Mouse (Mus musculus) midbrain, embryonic 14.5 days (tissue): ENCODE results near the gene Snapc3. TPM values are rescaled to one million over a fixed set of nuclear protein-coding genes. Genes with fewer than 3 reads are reported as not detected.

Experiments
- ATAC-seq: fragments of 200-750 bp; cut with Nextera tagmentation; 2 replicates; pipeline ENCODE4 v1.8.0; 2017; ENCODE audit warnings: moderate number of reproducible peaks, moderate library complexity; ENCODE audit not compliant: low FRiP score, low TSS enrichment
- DNase-seq: peaks from one replicate; pipeline ENCODE4 v3.0.0-alpha.2; 2015
- H3K27ac ChIP-seq: fragments of 300-500 bp; sonication (generic); replicated peaks from 2 replicates; pipeline ENCODE4 v1.5.1; 2014; ENCODE audit warnings: mild to moderate bottlenecking, low read depth, low read length, moderate library complexity
- H3K27me3 ChIP-seq: fragments of 300-500 bp; sonication (generic); 2 replicates; pipeline ENCODE4 v1.6.1; 2014; ENCODE audit warnings: low read length, control low read depth, mixed read lengths; ENCODE audit not compliant: control insufficient read depth, insufficient read depth
- H3K36me3 ChIP-seq: fragments of 300-500 bp; sonication (generic); 2 replicates; pipeline ENCODE4 v1.6.1; 2014; ENCODE audit warnings: low read length, control low read depth; ENCODE audit not compliant: control insufficient read depth, insufficient read depth
- H3K4me1 ChIP-seq: fragments of 300-500 bp; sonication (generic); 2 replicates; pipeline ENCODE4 v1.6.1; 2014; ENCODE audit warnings: mild to moderate bottlenecking, antibody characterized with exemption, low read length, control low read depth; ENCODE audit not compliant: control insufficient read depth, insufficient read depth
- H3K4me2 ChIP-seq: fragments of 300-500 bp; sonication (generic); 2 replicates; pipeline ENCODE4 v1.6.1; 2014; ENCODE audit warnings: mild to moderate bottlenecking, low read length, moderate library complexity
- H3K4me3 ChIP-seq: fragments of 300-500 bp; sonication (generic); replicated peaks from 2 replicates; pipeline ENCODE4 v1.5.1; 2014; ENCODE audit warnings: low read depth, low read length
- H3K9ac ChIP-seq: fragments of 300-500 bp; sonication (generic); replicated peaks from 2 replicates; pipeline ENCODE4 v1.6.1; 2014; ENCODE audit warnings: mild to moderate bottlenecking, low read length, moderate library complexity
- H3K9me3 ChIP-seq: fragments of 300-500 bp; sonication (generic); 2 replicates; pipeline ENCODE4 v1.6.1; 2016; ENCODE audit warnings: low read length, control low read depth, mixed read lengths; ENCODE audit not compliant: control insufficient read depth
- WGBS: fragments of 180-500 bp; shearing (Covaris S2); extraction: QIAGEN DNeasy Blood & Tissue Kit; methylation state at CpG from one replicate; pipeline ENCODE4 v1.1.7; 2014; 5-methylcytosine and 5-hydroxymethylcytosine counted together
- polyA plus RNA-seq: library from polyadenylated mRNA; unstranded; fragments of >200 nt; fragmentation: Nextera tagmentation; extraction: Ambion mirVana; gene quantifications from 2 replicates; pipeline ENCODE4 v1.2.1, GENCODE M21; 2014

The Snapc3 gene
- polyA plus RNA-seq, 1 experiment from 2014 or later, result 86.8 TPM

GRCm38 (mm10) chr4:83390551-83390950, 27.0 kb upstream of the Snapc3 start:
- H3K4me1 ChIP-seq, result no peaks in the 10 kb centered on the region

GRCm38 (mm10) chr4:83391956-83392355, 25.6 kb upstream of the Snapc3 start:
- H3K4me1 ChIP-seq, result no peaks in the 10 kb centered on the region
- no peaks in the 10 kb centered on the region for H3K27me3 ChIP-seq
- H3K4me3 ChIP-seq, result no peak overlapping the region
- WGBS, result 10% methylated on average over 3 of the region's 3 CpGs
- H3K9me3 ChIP-seq, result 0 out of 2 replicates have a peak, but pooled peaks cover 2% of the 10 kb centered on the region
- H3K36me3 ChIP-seq, result no peaks in the 10 kb centered on the region
- no peak overlapping the region for H3K27ac ChIP-seq
- DNase-seq (no peak), ATAC-seq (no peak)
- H3K9ac ChIP-seq, result no peak overlapping the region
- no peak overlapping the region for H3K4me2 ChIP-seq

More at GRCm38 (mm10) chr4:83390551-83390950, 27.0 kb upstream of the Snapc3 start:
- H3K27me3 ChIP-seq, result no peaks in the 10 kb centered on the region
- H3K9me3 ChIP-seq, result 0 out of 2 replicates have a peak, but pooled peaks cover 3% of the 10 kb centered on the region
- no peak overlapping the region for H3K9ac ChIP-seq
- no peaks in the 10 kb centered on the region for H3K36me3 ChIP-seq
- H3K4me2 ChIP-seq, result no peak overlapping the region
- H3K4me3 ChIP-seq, result no peak overlapping the region
- 65% methylated on average over 2 of the region's 2 CpGs for WGBS
- DNase-seq, result no peak
- no peak for ATAC-seq
- H3K27ac ChIP-seq, result no peak overlapping the region

GRCm38 (mm10) chr4:83393733-83394132, 23.8 kb upstream of the Snapc3 start:
- H3K9ac ChIP-seq, result no peak overlapping the region
- 84% methylated on average over 1 of the region's 1 CpGs for WGBS
- no peak overlapping the region for H3K4me3 ChIP-seq
- no peaks in the 10 kb centered on the region for H3K36me3 ChIP-seq
- H3K27ac ChIP-seq, result no peak overlapping the region
- H3K9me3 ChIP-seq, result no peaks in the 10 kb centered on the region
- no peaks in the 10 kb centered on the region for H3K4me1 ChIP-seq
- H3K27me3 ChIP-seq, result no peaks in the 10 kb centered on the region
- H3K4me2 ChIP-seq, result no peak overlapping the region
- no peak for ATAC-seq
- DNase-seq, result no peak

GRCm38 (mm10) chr4:83396346-83396745, 21.2 kb upstream of the Snapc3 start:
- H3K27ac ChIP-seq, result no peak overlapping the region
- DNase-seq (no peak), ATAC-seq (no peak)
- 88% methylated on average over 4 of the region's 4 CpGs for WGBS
- H3K4me3 ChIP-seq, result no peak overlapping the region
- H3K4me1 ChIP-seq, result no peaks in the 10 kb centered on the region
- H3K4me2 ChIP-seq, result no peak overlapping the region
- no peak overlapping the region for H3K9ac ChIP-seq
- no peaks in the 10 kb centered on the region for H3K36me3 ChIP-seq
- H3K27me3 ChIP-seq, result no peaks in the 10 kb centered on the region
- no peaks in the 10 kb centered on the region for H3K9me3 ChIP-seq

GRCm38 (mm10) chr4:83396996-83397770, 20.3 kb upstream of the Snapc3 start:
- ATAC-seq (no peak), DNase-seq (no peak)
- no peaks in the 10 kb centered on the region for H3K36me3 ChIP-seq
- no peak overlapping the region for H3K4me3 ChIP-seq
- no peak overlapping the region for H3K9ac ChIP-seq
- WGBS, result 79% methylated on average over 9 of the region's 9 CpGs
- no peak overlapping the region for H3K27ac ChIP-seq
- no peaks in the 10 kb centered on the region for H3K27me3 ChIP-seq
- no peaks in the 10 kb centered on the region for H3K4me1 ChIP-seq
- H3K9me3 ChIP-seq, result no peaks in the 10 kb centered on the region
- H3K4me2 ChIP-seq, result no peak overlapping the region

GRCm38 (mm10) chr4:83398527-83398926, 19.0 kb upstream of the Snapc3 start:
- DNase-seq (no peak), ATAC-seq (no peak; the same call in 1 of the 2 replicates)
- 80% methylated on average over 2 of the region's 2 CpGs for WGBS

GRCm38 (mm10) chr4:83400691-83401595, 16.6 kb upstream of the Snapc3 start:
- WGBS, result 84% methylated on average over 7 of the region's 7 CpGs
- Histone ChIP-seq H3K27ac (no peak overlapping the region), H3K36me3 (no peaks in the 10 kb centered on the region), H3K4me1 (no peaks in the 10 kb centered on the region), H3K9me3 (peaks cover 9% of the 10 kb centered on the region), H3K4me2 (no peak overlapping the region), H3K4me3 (no peak overlapping the region), H3K27me3 (no peaks in the 10 kb centered on the region), H3K9ac (no peak overlapping the region)
- no peak for ATAC-seq
- no peak for DNase-seq

More at GRCm38 (mm10) chr4:83398527-83398926, 19.0 kb upstream of the Snapc3 start:
- no peak overlapping the region for H3K4me2 ChIP-seq
- no peak overlapping the region for H3K4me3 ChIP-seq
- no peaks in the 10 kb centered on the region for H3K27me3 ChIP-seq
- no peak overlapping the region for H3K27ac ChIP-seq
- H3K36me3 ChIP-seq, result no peaks in the 10 kb centered on the region
- no peaks in the 10 kb centered on the region for H3K4me1 ChIP-seq
- H3K9me3 ChIP-seq, result peaks cover 7% of the 10 kb centered on the region
- no peak overlapping the region for H3K9ac ChIP-seq

GRCm38 (mm10) chr4:83401712-83402111, 15.8 kb upstream of the Snapc3 start:
- H3K4me2 ChIP-seq, result no peak overlapping the region
- H3K4me3 ChIP-seq, result no peak overlapping the region
- DNase-seq, result no peak
- H3K27ac ChIP-seq, result no peak overlapping the region
- no peaks in the 10 kb centered on the region for H3K4me1 ChIP-seq
- no peak overlapping the region for H3K9ac ChIP-seq
- H3K9me3 ChIP-seq, result peaks cover 9% of the 10 kb centered on the region
- no peaks in the 10 kb centered on the region for H3K36me3 ChIP-seq
- no peak for ATAC-seq
- no peaks in the 10 kb centered on the region for H3K27me3 ChIP-seq
